8 mouse cellular contexts compared by ENCODE assay signal in the genomic region with DNA sequence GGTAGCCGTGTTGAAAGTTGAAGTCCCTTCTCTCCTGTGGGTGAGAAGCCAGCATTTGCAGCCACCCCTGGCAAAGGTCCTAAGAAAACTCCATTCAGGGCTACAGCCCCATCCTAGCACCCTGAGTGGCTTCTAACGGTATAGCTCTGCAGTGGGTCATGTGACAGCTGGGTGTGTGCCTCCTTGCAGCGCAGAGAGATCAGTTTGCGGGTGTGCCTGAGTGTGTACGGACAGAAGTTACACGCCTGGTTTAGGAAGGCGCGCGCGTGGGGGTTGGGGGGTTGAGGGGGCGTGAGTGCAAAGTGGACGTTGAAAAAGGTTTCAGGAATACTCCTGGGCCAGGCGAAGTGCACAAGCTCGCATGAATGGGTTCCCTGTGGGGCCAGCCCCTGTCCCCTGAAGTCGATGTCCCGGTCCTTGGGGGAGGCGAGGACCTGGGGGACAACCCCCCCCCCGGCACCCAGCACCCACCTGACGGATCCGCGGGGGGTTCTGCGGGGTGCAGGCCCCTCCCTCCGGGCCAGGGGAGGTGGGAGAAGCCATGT. TPM values are rescaled to one million over a fixed set of nuclear protein-coding genes. Genes with fewer than 3 reads are reported as not detected.
A peak's percentile ranks its signal among the peaks of the same experiment; 100 is the strongest.
DNase-seq lines count a peak whose midpoint lies in the region; ATAC-seq and TF ChIP-seq lines count a peak whose summit lies in the region.

No protein-coding gene starts in this region.

- DNase-seq in left cerebral cortex, adult 18-20 months (ENCODE audit: low spot score in 2 of 2), result peak; percentile 20 to 54
- no peak for DNase-seq in left cerebral cortex, adult 11 months (ENCODE audit: low spot score)
- peak; percentile 22 to 24 for DNase-seq in cerebellum, postnatal 14 days
- peak; percentile 38 to 53 for DNase-seq in frontal cortex, postnatal 36 days (ENCODE audit: low spot score in 2 of 2)
- no peak for DNase-seq in gastrocnemius, postnatal 25 days

- H3K4me2 ChIP-seq in intestine, postnatal 0 days (replicated peaks; ENCODE audit: low read depth), result peak overlapping the region; percentile 96
- H3K4me2 ChIP-seq in stomach, embryonic 14.5 days (replicated peaks; ENCODE audit: low read depth, low read length), result peak overlapping the region; percentile 100

- peak overlapping the region; percentile 45 for H3K9ac ChIP-seq in intestine, postnatal 0 days (ENCODE audit: low read depth, low read length)
- H3K9ac ChIP-seq in stomach, embryonic 14.5 days (replicated peaks; ENCODE audit: low read depth, low read length), result peak overlapping the region; percentile 33

- no peaks in the 10 kb centered on the region for H3K4me1 ChIP-seq in intestine, postnatal 0 days (replicated peaks; ENCODE audit: control insufficient read depth, insufficient read depth, low read length)
- H3K4me1 ChIP-seq in stomach, embryonic 14.5 days (ENCODE audit: control insufficient read depth, insufficient read depth, low read length), result peaks cover 8% of the 10 kb centered on the region; the same call in 1 of the 2 replicates

- WGBS in intestine, postnatal 0 days, result 2% methylated on average over 20 of the region's 23 CpGs
- 1% methylated on average over 23 of the region's 23 CpGs for WGBS in stomach, embryonic 14.5 days

- no peak overlapping the region for H3K27ac ChIP-seq in intestine, postnatal 0 days (ENCODE audit: low read depth, low read length)
- no peak overlapping the region for H3K27ac ChIP-seq in stomach, embryonic 14.5 days (ENCODE audit: low read length)

- no peaks in the 10 kb centered on the region for H3K9me3 ChIP-seq in intestine, postnatal 0 days (ENCODE audit: control insufficient read depth)
- H3K9me3 ChIP-seq in stomach, embryonic 14.5 days (ENCODE audit: control insufficient read depth, low read depth, low read length), result no peaks in the 10 kb centered on the region

- H3K27me3 ChIP-seq in intestine, postnatal 0 days (replicated peaks; ENCODE audit: control insufficient read depth, insufficient read depth, low read length), result peaks cover 25% of the 10 kb centered on the region
- peaks cover 12% of the 10 kb centered on the region; the same call in 1 of the 2 replicates for H3K27me3 ChIP-seq in stomach, embryonic 14.5 days (ENCODE audit: control insufficient read depth, insufficient read depth, low read length)

- no peaks in the 10 kb centered on the region for H3K36me3 ChIP-seq in intestine, postnatal 0 days (ENCODE audit: control insufficient read depth, insufficient read depth)
- no peaks in the 10 kb centered on the region for H3K36me3 ChIP-seq in stomach, embryonic 14.5 days (ENCODE audit: control insufficient read depth, insufficient read depth, low read length)

- TF ChIP-seq CTCF in intestine, postnatal 0 days (IDR thresholded peaks at IDR 0.05; ENCODE audit: low read depth), result no peak

- peak; percentile 38 for ATAC-seq in intestine, postnatal 0 days
- peak; percentile 69 for ATAC-seq in megakaryocyte progenitor cell, adult 5-6 weeks (replicated peaks; ENCODE audit: poor library complexity)
- ATAC-seq in stomach, embryonic 14.5 days (ENCODE audit: insufficient number of reproducible peaks, insufficient read depth, low FRiP score, low read depth), result peak; percentile 76

- H3K4me3 ChIP-seq in intestine, postnatal 0 days (ENCODE audit: low read depth, low read length), result peak overlapping the region; percentile 53
- peak overlapping the region; percentile 59 for H3K4me3 ChIP-seq in stomach, embryonic 14.5 days (ENCODE audit: low read depth, low read length)

RNA-seq across cellular contexts. Expression of gene Ank2, which starts 0.9 kb away (rescaled TPM):
- total RNA-seq in left cerebral cortex, adult 18-20 months (2021), result 100 to 1,000 TPM; 787 to 814 TPM
- polyA plus RNA-seq in intestine, postnatal 0 days (2015; fragmentation: Nextera tagmentation; extraction: Ambion mirVana), result 9.0 and 12.4 TPM in 2 replicates
- not detected in 2 replicates for total RNA-seq in megakaryocyte progenitor cell, adult 5-6 weeks (2015)
- total RNA-seq in megakaryocyte progenitor cell, adult 5-6 weeks (2017), result 0.50 TPM in 1 of 2 replicates, not detected in the other
- polyA plus RNA-seq in stomach, embryonic 14.5 days (2014; fragmentation: Nextera tagmentation; extraction: Ambion mirVana), result 50.0 and 52.4 TPM in 2 replicates
- total RNA-seq in gastrocnemius, postnatal 25 days (2021), result 10 to 100 TPM; 93.4 to 95.2 TPM

RNA-seq across cellular contexts. Expression of gene Larp7, which starts 54.9 kb away (rescaled TPM):
- total RNA-seq in left cerebral cortex, adult 18-20 months (2021), result 10 to 100 TPM; 18.0 to 19.4 TPM
- polyA plus RNA-seq in intestine, postnatal 0 days (2015; fragmentation: Nextera tagmentation; extraction: Ambion mirVana), result 23.6 and 26.2 TPM in 2 replicates
- total RNA-seq in megakaryocyte progenitor cell, adult 5-6 weeks (2015), result 86.3 and 90.6 TPM in 2 replicates
- 113 and 132 TPM in 2 replicates for total RNA-seq in megakaryocyte progenitor cell, adult 5-6 weeks (2017)
- polyA plus RNA-seq in stomach, embryonic 14.5 days (2014; fragmentation: Nextera tagmentation; extraction: Ambion mirVana), result 59.2 and 68.3 TPM in 2 replicates
- total RNA-seq in gastrocnemius, postnatal 25 days (2021), result 1 to 10 TPM; 8.5 to 9.1 TPM

RNA-seq across cellular contexts. Expression of gene Zgrf1, which starts 55.0 kb away (rescaled TPM):
- total RNA-seq in left cerebral cortex, adult 18-20 months (2021), result 1 to 10 TPM; 2.9 to 3.7 TPM
- polyA plus RNA-seq in intestine, postnatal 0 days (2015; fragmentation: Nextera tagmentation; extraction: Ambion mirVana), result 1.1 TPM in 2 replicates
- 20.1 and 22.2 TPM in 2 replicates for total RNA-seq in megakaryocyte progenitor cell, adult 5-6 weeks (2015)
- 23.0 and 28.1 TPM in 2 replicates for total RNA-seq in megakaryocyte progenitor cell, adult 5-6 weeks (2017)
- polyA plus RNA-seq in stomach, embryonic 14.5 days (2014; fragmentation: Nextera tagmentation; extraction: Ambion mirVana), result 11.1 and 13.6 TPM in 2 replicates
- total RNA-seq in gastrocnemius, postnatal 25 days (2021), result under 1 TPM; 0.51 to 0.72 TPM

Comparison
In these comparisons a context has a peak if more than half of its experiments do, and no peak if none do; other contexts are left out.
1. DNase-seq: peak in left cerebral cortex, adult 18-20 months (2 of 2), cerebellum, postnatal 14 days (2 of 2) and frontal cortex, postnatal 36 days (2 of 2); none in left cerebral cortex, adult 11 months (single experiment) and gastrocnemius, postnatal 25 days (single experiment).
2. RNA of gene Ank2, which starts 0.9 kb away (total RNA-seq): 787 to 814 TPM in left cerebral cortex, adult 18-20 months and 93.4 to 95.2 TPM in gastrocnemius, postnatal 25 days; 0.50 TPM in megakaryocyte progenitor cell, adult 5-6 weeks; every median in the first group is over 10 times any median in the second.
3. RNA of gene Larp7, which starts 54.9 kb away (total RNA-seq): 86.3 to 132 TPM in megakaryocyte progenitor cell, adult 5-6 weeks; 18.0 to 19.4 TPM in left cerebral cortex, adult 18-20 months and 8.5 to 9.1 TPM in gastrocnemius, postnatal 25 days; every median in the first group is over 4 times any median in the second.
4. RNA of gene Zgrf1, which starts 55.0 kb away (total RNA-seq): 20.1 to 28.1 TPM in megakaryocyte progenitor cell, adult 5-6 weeks; 2.9 to 3.7 TPM in left cerebral cortex, adult 18-20 months and 0.51 to 0.72 TPM in gastrocnemius, postnatal 25 days; every median in the first group is over 4 times any median in the second.
5. Peak in every context shown above with its lines, with median percentiles within 50 percentile points of each other: ATAC-seq.